Mouse (Mus musculus): ENCODE measurements around the gene Msl1. TPM values are rescaled to one million over a fixed set of nuclear protein-coding genes. Genes with fewer than 3 reads are reported as not detected.

Msl1 gene
- polyA plus RNA-seq (2014; fragmentation: Nextera tagmentation; extraction: Ambion mirVana) = 20.2 and 22.0 TPM in 2 replicates

GRCm38 (mm10) chr11:98795015-98795713 lies at the start of gene Msl1:
Msl1 (plus strand) TSS chr11:98795516.
- Histone ChIP-seq H3K4me3 (ENCODE audit: low read depth, low read length) (peak within 1 kb of the TSS; percentile 97), H3K4me2 (ENCODE audit: low read depth, low read length) (peak within 1 kb of the TSS; percentile 84), H3K36me3 (replicated peaks; ENCODE audit: control insufficient read depth, insufficient read depth, low read depth, low read length) (peaks cover 4% of the 10 kb centered on the region), H3K4me1 (ENCODE audit: control insufficient read depth, insufficient read depth, low read length) (0 out of 2 replicates have a peak, but pooled peaks cover 2% of the 10 kb centered on the region), H3K9ac (replicated peaks; ENCODE audit: low read length) (peak within 1 kb of the TSS; percentile 99), H3K27me3 (ENCODE audit: control insufficient read depth, insufficient read depth, low read length) (no peaks in the 10 kb centered on the region), H3K9me3 (replicated peaks; ENCODE audit: control insufficient read depth, low read length) (no peaks in the 10 kb centered on the region), H3K27ac (replicated peaks; ENCODE audit: low read depth, low read length) (peak within 1 kb of the TSS; percentile 100)
- under 1% methylated on average over 70 of the region's 89 CpGs for WGBS
- DNase-seq (ENCODE audit: low spot score) (peak; percentile 88), ATAC-seq (replicated peaks; ENCODE audit: insufficient number of reproducible peaks, low FRiP score, low TSS enrichment, low read depth) (peak; percentile 60)

DNA sequence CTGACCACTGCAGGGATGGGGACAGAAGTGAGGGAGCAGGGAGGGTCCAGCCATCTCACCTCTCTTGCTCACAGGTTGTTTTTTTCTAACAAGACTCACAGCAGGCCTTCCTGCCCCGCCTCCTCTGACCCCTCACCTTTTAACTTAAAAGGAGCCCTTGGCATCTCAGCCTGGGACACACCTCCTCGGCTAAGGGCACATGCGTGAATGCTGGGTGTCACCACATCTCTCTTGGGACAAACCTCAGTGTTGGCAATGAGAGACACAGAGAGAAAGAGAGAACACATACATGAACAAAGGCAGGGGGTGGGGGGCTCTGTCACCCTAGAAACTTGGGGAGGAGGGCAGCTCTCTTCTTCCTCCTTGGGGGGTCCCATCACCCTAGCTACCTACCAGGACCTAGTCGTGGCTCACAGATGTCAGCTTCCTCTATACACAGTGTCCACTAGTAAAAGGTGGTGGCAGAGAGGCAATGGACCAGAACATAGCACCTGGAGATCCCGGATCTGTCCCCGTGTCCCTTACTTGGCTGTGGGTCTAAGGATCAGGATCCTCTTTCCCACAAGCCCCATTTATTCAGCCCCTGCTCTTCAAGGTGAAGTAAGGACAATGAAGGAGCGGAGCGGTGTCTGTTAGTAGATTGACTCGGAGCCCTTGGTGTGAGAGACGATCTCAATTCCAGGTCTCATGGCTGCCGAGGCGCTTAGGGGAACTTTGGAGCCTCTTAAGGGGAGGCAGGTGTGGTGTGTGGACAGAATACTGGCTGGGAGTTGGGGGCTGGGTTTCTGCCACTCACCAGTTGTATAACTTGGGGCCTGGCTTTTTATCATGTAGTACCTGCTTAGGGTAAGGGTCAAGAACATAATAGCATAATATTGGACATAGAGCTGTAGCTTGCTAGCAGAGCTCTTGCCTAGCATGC lies 49.1 kb upstream of the Msl1 start:
- Histone ChIP-seq H3K9ac (replicated peaks; ENCODE audit: low read length) (peak overlapping the region; percentile 25; the same call in 1 of the 2 replicates), H3K27ac (replicated peaks; ENCODE audit: low read depth, low read length) (no peak overlapping the region), H3K36me3 (replicated peaks; ENCODE audit: control insufficient read depth, insufficient read depth, low read depth, low read length) (no peaks in the 10 kb centered on the region), H3K4me3 (ENCODE audit: low read depth, low read length) (no peak overlapping the region), H3K9me3 (replicated peaks; ENCODE audit: control insufficient read depth, low read length) (no peaks in the 10 kb centered on the region), H3K27me3 (ENCODE audit: control insufficient read depth, insufficient read depth, low read length) (no peaks in the 10 kb centered on the region), H3K4me1 (ENCODE audit: control insufficient read depth, insufficient read depth, low read length) (peaks cover 29% of the 10 kb centered on the region), H3K4me2 (ENCODE audit: low read depth, low read length) (no peak overlapping the region)
- no peak for DNase-seq (ENCODE audit: low spot score)
- no peak for ATAC-seq (replicated peaks; ENCODE audit: insufficient number of reproducible peaks, low FRiP score, low TSS enrichment, low read depth)
- 46% methylated on average over 12 of the region's 12 CpGs for WGBS

DNA sequence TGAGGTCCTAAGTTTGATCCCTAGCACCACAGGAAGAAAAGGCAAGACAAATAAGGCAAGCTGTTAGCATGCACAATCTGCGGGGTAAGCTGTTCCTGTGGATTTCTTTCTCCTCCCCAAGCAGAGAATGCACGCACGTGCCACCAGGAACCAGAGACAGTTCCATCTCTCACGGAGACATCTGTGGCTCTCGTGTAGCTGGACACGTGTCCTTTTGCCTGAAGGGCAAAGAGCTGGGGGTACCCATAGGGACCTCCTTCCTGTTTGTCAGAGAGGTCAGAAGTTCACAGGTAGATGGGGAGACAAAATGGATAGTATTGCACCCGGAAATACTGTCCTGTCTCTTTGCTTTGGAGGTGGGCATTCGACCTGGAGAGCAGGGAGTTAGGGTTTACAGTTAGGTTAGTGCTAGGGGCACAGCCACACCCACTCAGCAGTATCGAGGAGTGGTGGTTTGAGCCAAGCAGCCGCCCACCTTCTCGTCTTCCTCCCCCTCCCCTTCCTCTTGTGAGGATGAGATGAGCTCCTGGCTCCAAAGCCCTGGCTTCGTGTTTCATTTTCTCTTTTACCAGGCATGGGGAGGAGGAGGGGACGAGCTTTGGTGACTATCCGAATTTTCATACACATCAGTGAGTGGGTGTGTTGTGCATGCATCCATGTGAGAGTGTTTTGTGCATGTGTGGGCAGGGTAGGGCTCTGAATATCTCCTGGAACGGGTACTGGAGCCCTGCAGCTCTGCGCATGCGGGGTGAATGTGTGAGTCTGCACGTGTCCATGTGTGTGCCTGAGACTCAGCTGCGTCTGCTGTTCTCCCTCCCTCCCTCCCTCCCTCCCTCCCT lies 48.2 kb upstream of the Msl1 start:
- WGBS = 7% methylated on average over 19 of the region's 19 CpGs
- H3K9ac ChIP-seq (replicated peaks; ENCODE audit: low read length) = peak overlapping the region; percentile 2; the same call in 1 of the 2 replicates
- peak overlapping the region; percentile 43 for H3K4me2 ChIP-seq (ENCODE audit: low read depth, low read length)
- H3K27me3 ChIP-seq (ENCODE audit: control insufficient read depth, insufficient read depth, low read length) = no peaks in the 10 kb centered on the region
- H3K27ac ChIP-seq (replicated peaks; ENCODE audit: low read depth, low read length) = no peak overlapping the region
- H3K9me3 ChIP-seq (replicated peaks; ENCODE audit: control insufficient read depth, low read length) = no peaks in the 10 kb centered on the region
- peaks cover 29% of the 10 kb centered on the region for H3K4me1 ChIP-seq (ENCODE audit: control insufficient read depth, insufficient read depth, low read length)
- 0 out of 2 replicates have a peak overlapping the region, but pooled peaks have one; percentile 6 for H3K4me3 ChIP-seq (ENCODE audit: low read depth, low read length)
- peak; percentile 63; the same call in 1 of the 2 replicates for ATAC-seq (replicated peaks; ENCODE audit: insufficient number of reproducible peaks, low FRiP score, low TSS enrichment, low read depth)
- DNase-seq (ENCODE audit: low spot score) = peak; percentile 83
- no peaks in the 10 kb centered on the region for H3K36me3 ChIP-seq (replicated peaks; ENCODE audit: control insufficient read depth, insufficient read depth, low read depth, low read length)

GRCm38 (mm10) chr11:98747804-98748505 lies 47.4 kb upstream of the Msl1 start:
- 0 out of 2 replicates have a peak overlapping the region, but pooled peaks have one; percentile 41 for H3K27ac ChIP-seq (replicated peaks; ENCODE audit: low read depth, low read length)
- H3K9me3 ChIP-seq (replicated peaks; ENCODE audit: control insufficient read depth, low read length) = no peaks in the 10 kb centered on the region
- DNase-seq (ENCODE audit: low spot score) = no peak
- ATAC-seq (replicated peaks; ENCODE audit: insufficient number of reproducible peaks, low FRiP score, low TSS enrichment, low read depth) = no peak
- no peak overlapping the region for H3K4me3 ChIP-seq (ENCODE audit: low read depth, low read length)
- no peaks in the 10 kb centered on the region for H3K36me3 ChIP-seq (replicated peaks; ENCODE audit: control insufficient read depth, insufficient read depth, low read depth, low read length)
- H3K4me1 ChIP-seq (ENCODE audit: control insufficient read depth, insufficient read depth, low read length) = peaks cover 29% of the 10 kb centered on the region
- 17% methylated on average over 6 of the region's 6 CpGs for WGBS
- peak overlapping the region; percentile 34 for H3K9ac ChIP-seq (replicated peaks; ENCODE audit: low read length)
- H3K4me2 ChIP-seq (ENCODE audit: low read depth, low read length) = peak overlapping the region; percentile 19
- H3K27me3 ChIP-seq (ENCODE audit: control insufficient read depth, insufficient read depth, low read length) = no peaks in the 10 kb centered on the region

DNA sequence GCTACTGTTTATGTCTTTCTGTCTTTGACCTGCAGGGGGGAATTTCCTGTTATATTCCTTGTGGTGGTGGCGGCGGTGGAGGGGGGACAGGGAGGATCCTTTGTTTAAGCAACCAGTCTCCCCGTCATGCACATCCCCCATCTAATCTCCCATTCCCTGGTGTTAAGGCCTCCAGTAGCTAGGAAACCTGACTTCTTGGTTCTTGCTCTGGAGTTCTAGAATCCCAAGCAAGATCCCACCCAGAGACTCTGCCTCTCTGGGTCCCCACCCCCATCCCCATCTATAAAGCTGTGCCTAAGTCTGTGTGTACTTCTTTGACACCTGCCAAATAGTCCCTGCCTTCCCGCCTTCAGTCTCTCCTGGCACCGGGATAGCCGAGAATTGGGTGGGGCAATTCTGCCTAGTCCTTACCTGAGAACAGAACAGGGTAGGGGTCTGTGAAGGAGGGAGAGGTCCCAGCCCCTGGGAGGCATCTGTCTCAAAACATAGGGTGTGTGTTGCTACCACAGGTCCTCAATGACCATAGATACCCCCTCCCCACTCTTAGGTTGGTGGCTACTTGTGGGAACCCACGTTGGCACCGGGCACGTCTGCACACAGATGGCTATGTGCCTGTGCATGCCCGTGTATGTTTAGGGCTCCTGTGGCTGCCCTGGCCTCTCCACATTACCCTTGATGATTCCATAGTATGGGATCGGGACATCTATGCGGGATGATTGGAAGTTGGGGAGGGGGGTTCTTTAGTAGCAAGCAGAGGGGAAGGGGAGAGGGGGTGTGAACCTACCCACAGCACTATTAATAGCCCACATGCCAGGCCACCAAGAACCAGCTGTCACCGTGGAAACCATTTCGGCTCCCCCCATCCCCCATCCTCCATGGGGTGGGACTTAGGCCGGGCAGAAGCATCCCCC lies 46.6 kb upstream of the Msl1 start:
- Histone ChIP-seq H3K9me3 (replicated peaks; ENCODE audit: control insufficient read depth, low read length) (no peaks in the 10 kb centered on the region), H3K27ac (replicated peaks; ENCODE audit: low read depth, low read length) (no peak overlapping the region), H3K4me2 (ENCODE audit: low read depth, low read length) (0 out of 2 replicates have a peak overlapping the region, but pooled peaks have one; percentile 23), H3K9ac (replicated peaks; ENCODE audit: low read length) (no peak overlapping the region), H3K36me3 (replicated peaks; ENCODE audit: control insufficient read depth, insufficient read depth, low read depth, low read length) (no peaks in the 10 kb centered on the region), H3K4me3 (ENCODE audit: low read depth, low read length) (no peak overlapping the region), H3K27me3 (ENCODE audit: control insufficient read depth, insufficient read depth, low read length) (no peaks in the 10 kb centered on the region), H3K4me1 (ENCODE audit: control insufficient read depth, insufficient read depth, low read length) (peaks cover 24% of the 10 kb centered on the region)
- 30% methylated on average over 15 of the region's 15 CpGs for WGBS
- DNase-seq (ENCODE audit: low spot score) (peak; percentile 36), ATAC-seq (replicated peaks; ENCODE audit: insufficient number of reproducible peaks, low FRiP score, low TSS enrichment, low read depth) (no peak)

GRCm38 (mm10) chr11:98749716-98750115 lies 45.6 kb upstream of the Msl1 start:
- Histone ChIP-seq H3K4me2 (ENCODE audit: low read depth, low read length) (no peak overlapping the region), H3K9me3 (replicated peaks; ENCODE audit: control insufficient read depth, low read length) (no peaks in the 10 kb centered on the region), H3K27ac (replicated peaks; ENCODE audit: low read depth, low read length) (no peak overlapping the region), H3K9ac (replicated peaks; ENCODE audit: low read length) (peak overlapping the region; percentile 22; the same call in 1 of the 2 replicates), H3K36me3 (replicated peaks; ENCODE audit: control insufficient read depth, insufficient read depth, low read depth, low read length) (no peaks in the 10 kb centered on the region), H3K4me1 (ENCODE audit: control insufficient read depth, insufficient read depth, low read length) (peaks cover 22% of the 10 kb centered on the region), H3K27me3 (ENCODE audit: control insufficient read depth, insufficient read depth, low read length) (no peaks in the 10 kb centered on the region), H3K4me3 (ENCODE audit: low read depth, low read length) (no peak overlapping the region)
- DNase-seq (ENCODE audit: low spot score) (no peak), ATAC-seq (replicated peaks; ENCODE audit: insufficient number of reproducible peaks, low FRiP score, low TSS enrichment, low read depth) (no peak)
- 56% methylated on average over 5 of the region's 5 CpGs for WGBS

All from embryonic facial prominence, embryonic 11.5 days (tissue).